Mouse (Mus musculus): Measurements from ENCODE around the gene Gm20937. TPM values are rescaled to one million over a fixed set of nuclear protein-coding genes. Genes with fewer than 3 reads are reported as not detected.

The Gm20937 gene
- not detected in 2 replicates for polyA plus RNA-seq (2012; rRNA removed)

GRCm38 (mm10) chrY:68294798-68295197, at the start of gene Gm20937:
Gm20937 (minus strand) TSS chrY:68294898.

Other genes starting within 250 kb of the Gm20937 start
- gene Gm20816, start 243.1 kb upstream of the Gm20937 start, polyA plus RNA-seq (2012; rRNA removed) = not detected in 2 replicates